Mouse (Mus musculus) testis, adult 2 months (tissue): ENCODE results near the gene Igsf23. TPM values are rescaled to one million over a fixed set of nuclear protein-coding genes. Genes with fewer than 3 reads are reported as not detected.

ENCODE experiments used
- H3K27ac ChIP-seq: fragments of 200-500 bp; 2 replicates; pipeline ENCODE4 v1.5.1; 2012; ENCODE audit warnings: low read depth, low read length; ENCODE audit not compliant: control insufficient read depth, insufficient read depth
- H3K27me3 ChIP-seq: fragments of 200-500 bp; 2 replicates; pipeline ENCODE4 v1.6.1; 2012; ENCODE audit warnings: mild to moderate bottlenecking, low read length, moderate library complexity; ENCODE audit not compliant: control insufficient read depth, insufficient read depth
- H3K36me3 ChIP-seq: fragments of 200-500 bp; 2 replicates; pipeline ENCODE4 v1.6.1; 2012; ENCODE audit warnings: mild to moderate bottlenecking, low read length; ENCODE audit not compliant: control insufficient read depth, insufficient read depth
- H3K4me1 ChIP-seq: fragments of 200-500 bp; 2 replicates; pipeline ENCODE4 v1.6.1; 2012; ENCODE audit warnings: low read length; ENCODE audit not compliant: control insufficient read depth, insufficient read depth
- H3K4me3 ChIP-seq: fragments of 200-500 bp; 2 replicates; pipeline ENCODE4 v1.5.1; 2012; ENCODE audit warnings: low read depth, mild to moderate bottlenecking, low read length, moderate library complexity, mixed read lengths; ENCODE audit not compliant: control insufficient read depth
- CTCF ChIP-seq: fragments of 200-500 bp; IDR thresholded peaks from 2 replicates; pipeline ENCODE4 v1.5.1; 2012; ENCODE audit warnings: low read depth, mild to moderate bottlenecking, inconsistent platforms, low read length, moderate library complexity; ENCODE audit not compliant: control insufficient read depth, insufficient read depth, insufficient replicate concordance
- POLR2A ChIP-seq: fragments of 200-500 bp; IDR thresholded peaks from 2 replicates; pipeline ENCODE4 v1.6.1; 2012; ENCODE audit warnings: low read depth, mild to moderate bottlenecking, inconsistent platforms, low read length, moderate library complexity; ENCODE audit not compliant: control insufficient read depth
- polyA plus RNA-seq: library from polyadenylated mRNA; depleted of rRNA; stranded (reverse); fragments of >200 nt; gene quantifications from 2 replicates; pipeline ENCODE4 v1.2.3, GENCODE M21; 2012

Igsf23 gene
- polyA plus RNA-seq, 1 experiment = 0.36 TPM

DNA sequence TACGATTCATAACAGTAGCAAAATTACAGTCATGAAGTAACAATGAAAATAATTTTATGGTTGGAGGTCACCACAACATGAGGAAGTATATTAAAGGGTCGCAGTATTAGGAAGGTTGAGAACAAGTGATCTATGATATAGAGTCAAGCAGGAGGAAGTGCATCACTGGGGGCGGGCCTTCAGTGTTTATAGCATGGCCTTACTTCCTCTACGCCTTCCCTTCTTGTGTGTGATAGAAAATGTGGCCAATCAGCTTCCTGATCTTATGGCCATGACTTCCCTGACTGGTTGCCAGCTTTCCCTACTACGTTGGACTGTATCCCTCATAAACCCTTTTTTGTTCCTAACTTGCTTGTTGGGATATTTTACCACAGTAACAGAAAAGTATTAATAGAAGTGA lies 5.4 kb downstream of the Igsf23 start:
- peaks cover 5% of the 10 kb centered on the region for H3K4me1 ChIP-seq
- no peak overlapping the region for H3K27ac ChIP-seq
- no peaks in the 10 kb centered on the region for H3K27me3 ChIP-seq
- TF ChIP-seq CTCF = no peak
- TF ChIP-seq POLR2A = no peak
- no peak overlapping the region for H3K4me3 ChIP-seq
- H3K36me3 ChIP-seq = no peaks in the 10 kb centered on the region

DNA sequence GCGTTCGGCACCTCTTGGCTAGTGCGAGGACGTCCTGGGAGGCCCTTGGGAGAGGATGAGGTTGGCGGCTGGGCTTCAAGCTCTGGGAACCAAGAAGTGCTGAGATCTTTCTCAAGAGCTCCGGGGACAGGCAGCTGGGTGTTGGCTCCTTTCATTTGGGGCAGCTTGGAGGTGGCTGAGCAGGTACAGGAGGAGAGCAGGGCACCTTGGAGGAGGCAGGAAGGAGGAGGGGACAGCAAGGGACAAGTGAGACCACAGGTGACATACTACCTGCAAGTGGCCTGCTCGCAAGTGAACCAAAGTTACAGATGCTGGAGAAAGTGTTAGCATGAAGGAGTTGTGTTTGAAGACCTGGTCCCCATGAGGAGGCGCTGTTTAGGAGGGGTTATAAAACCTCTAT lies 5.8 kb downstream of the Igsf23 start:
- Histone ChIP-seq H3K27ac (no peak overlapping the region), H3K27me3 (no peaks in the 10 kb centered on the region), H3K4me3 (no peak overlapping the region), H3K36me3 (no peaks in the 10 kb centered on the region), H3K4me1 (peaks cover under 1% of the 10 kb centered on the region)
- TF ChIP-seq CTCF (no peak), POLR2A (no peak)

DNA sequence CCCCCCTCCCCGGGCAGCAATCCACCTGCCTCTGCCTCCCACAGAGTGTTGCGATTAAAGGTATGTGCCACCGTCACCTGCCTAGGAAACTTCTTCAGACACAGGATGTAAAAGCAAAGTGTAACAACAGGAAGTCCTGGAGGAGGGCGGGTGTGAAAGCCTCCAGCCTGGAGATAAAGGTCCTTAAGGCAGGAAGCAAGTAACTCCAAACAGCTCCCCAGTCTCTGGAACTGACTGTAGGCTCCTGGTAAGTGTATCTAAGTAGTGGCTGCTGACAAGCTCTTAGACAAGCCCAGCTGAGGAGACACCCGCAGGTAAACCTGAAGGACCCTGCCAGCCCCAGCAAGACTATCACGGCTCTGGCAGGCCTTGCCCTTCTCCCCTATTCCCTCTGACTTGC lies 10.3 kb downstream of the Igsf23 start:
- no peak overlapping the region for H3K27ac ChIP-seq
- no peaks in the 10 kb centered on the region for H3K27me3 ChIP-seq
- no peak overlapping the region for H3K4me3 ChIP-seq
- H3K36me3 ChIP-seq = no peaks in the 10 kb centered on the region
- TF ChIP-seq CTCF (no peak), POLR2A (no peak)
- H3K4me1 ChIP-seq = peaks cover 16% of the 10 kb centered on the region

DNA sequence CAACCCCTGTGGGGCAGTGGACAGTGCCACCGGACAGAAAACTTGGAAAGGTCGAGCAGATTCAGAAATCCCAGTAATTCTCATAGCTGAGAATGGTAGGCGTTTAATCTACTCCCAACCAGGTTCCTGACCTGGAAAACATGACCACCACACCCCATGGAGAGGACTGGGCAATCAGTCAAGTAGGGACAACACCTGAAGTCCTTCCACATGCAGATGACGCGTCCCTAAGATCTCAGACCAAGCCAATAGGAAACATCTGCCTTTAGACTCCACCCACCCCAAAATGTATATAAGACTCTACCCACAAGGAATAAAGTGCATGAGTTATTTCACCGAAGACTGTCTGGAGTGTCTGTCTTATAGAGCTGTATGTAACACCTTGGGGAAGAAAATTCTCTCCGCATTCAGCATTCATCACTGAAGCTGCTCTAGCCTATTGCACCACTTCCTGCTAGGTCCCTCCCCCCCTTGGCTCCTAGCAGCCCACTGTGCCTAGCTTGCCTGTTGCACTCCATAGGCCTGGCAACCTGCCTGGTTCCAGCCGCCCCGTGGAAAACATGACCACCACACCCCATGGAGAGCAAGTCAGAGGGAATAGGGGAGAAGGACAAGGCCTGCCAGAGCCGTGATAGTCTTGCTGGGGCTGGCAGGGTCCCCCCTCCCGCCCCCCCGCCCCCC lies 10.9 kb downstream of the Igsf23 start:
- TF ChIP-seq CTCF = no peak
- TF ChIP-seq POLR2A = no peak
- H3K36me3 ChIP-seq = no peaks in the 10 kb centered on the region
- no peaks in the 10 kb centered on the region for H3K27me3 ChIP-seq
- no peak overlapping the region for H3K4me3 ChIP-seq
- peaks cover 18% of the 10 kb centered on the region for H3K4me1 ChIP-seq
- H3K27ac ChIP-seq = no peak overlapping the region

DNA sequence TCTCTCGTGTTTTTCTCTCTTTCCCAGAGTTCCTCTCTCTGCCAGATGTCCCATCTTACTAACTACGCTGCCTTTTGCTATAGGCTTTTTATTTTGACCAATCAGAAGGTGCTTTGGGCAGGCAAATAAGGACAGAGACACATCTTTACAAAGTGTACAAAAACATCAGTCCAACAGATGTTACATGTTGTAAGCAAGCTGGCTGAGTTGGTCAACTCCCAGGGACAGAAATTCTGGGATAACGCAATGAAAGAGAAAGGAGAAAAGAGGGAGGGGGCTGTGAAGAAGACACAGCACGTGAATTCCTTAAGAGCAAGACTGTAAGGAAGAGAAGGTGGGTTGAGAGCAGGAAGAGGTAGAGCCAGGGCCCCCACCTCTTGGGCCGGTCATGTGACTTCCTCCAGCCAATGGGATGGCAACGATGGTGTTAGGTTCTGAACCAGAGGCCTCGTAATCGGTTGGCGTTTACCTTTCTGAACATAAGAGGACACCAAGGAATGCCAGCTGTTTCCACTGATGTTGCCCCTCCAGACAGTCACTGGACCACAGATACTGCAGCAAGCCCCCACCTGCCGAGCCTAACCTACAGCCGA lies 13.2 kb downstream of the Igsf23 start:
- no peak overlapping the region for H3K27ac ChIP-seq
- peak overlapping the region; percentile 33 for H3K4me3 ChIP-seq
- peaks cover 26% of the 10 kb centered on the region for H3K4me1 ChIP-seq
- H3K27me3 ChIP-seq = no peaks in the 10 kb centered on the region
- no peaks in the 10 kb centered on the region for H3K36me3 ChIP-seq
- no peak for TF ChIP-seq CTCF
- no peak for TF ChIP-seq POLR2A

DNA sequence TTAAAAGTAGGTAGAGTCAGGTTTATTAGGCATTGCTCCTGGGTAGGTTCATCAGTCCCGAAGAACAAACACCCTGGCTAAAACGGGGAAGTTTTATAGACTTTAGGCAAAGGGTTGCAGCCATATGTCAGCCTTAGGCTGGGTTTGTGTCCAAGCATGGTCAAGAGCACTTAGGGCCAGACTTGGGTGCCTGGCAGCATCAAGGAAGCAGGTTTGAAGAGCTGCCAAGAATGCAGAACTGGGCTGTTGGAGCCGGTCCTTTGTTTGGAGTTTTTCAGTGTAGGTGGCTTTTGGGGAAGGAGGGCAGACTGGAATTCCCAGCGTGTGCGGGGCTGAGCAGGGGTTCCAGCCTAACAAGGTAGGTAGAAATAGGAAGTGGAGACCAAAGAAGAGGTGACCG lies 14.6 kb downstream of the Igsf23 start:
- no peak for TF ChIP-seq CTCF
- no peak for TF ChIP-seq POLR2A
- Histone ChIP-seq H3K27me3 (no peaks in the 10 kb centered on the region), H3K4me3 (no peak overlapping the region), H3K4me1 (peaks cover 29% of the 10 kb centered on the region), H3K27ac (no peak overlapping the region), H3K36me3 (no peaks in the 10 kb centered on the region)

DNA sequence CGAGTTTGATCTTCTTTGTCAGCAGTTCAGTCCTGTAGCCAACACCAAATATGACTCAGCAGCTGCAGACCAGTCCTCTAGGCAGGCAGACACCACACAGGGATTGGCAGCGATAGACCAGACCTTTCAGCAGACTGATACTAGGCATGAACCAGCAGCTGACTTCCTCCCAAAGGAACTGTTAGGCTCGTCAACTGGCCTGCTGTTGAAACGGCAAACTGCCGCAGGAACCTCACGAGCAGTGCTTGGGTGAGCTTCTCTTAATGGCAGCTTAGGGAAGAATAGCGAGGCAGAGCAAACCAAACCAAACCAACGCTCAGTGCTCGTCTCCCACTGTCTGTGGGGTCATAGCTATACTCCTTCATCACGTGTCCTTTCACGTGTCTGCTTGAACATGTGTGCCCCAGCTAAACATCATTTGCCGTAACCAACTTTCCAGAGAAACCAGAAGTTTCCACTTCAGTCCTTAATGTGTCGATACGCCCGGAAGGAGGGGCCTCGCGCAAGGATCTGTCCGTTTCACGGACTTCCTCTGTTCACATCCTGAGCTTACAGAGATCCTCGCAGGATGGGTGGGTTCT lies 15.3 kb downstream of the Igsf23 start:
- Histone ChIP-seq H3K27me3 (no peaks in the 10 kb centered on the region), H3K27ac (no peak overlapping the region), H3K36me3 (no peaks in the 10 kb centered on the region), H3K4me1 (peaks cover 29% of the 10 kb centered on the region), H3K4me3 (peak overlapping the region; percentile 47)
- TF ChIP-seq POLR2A (no peak), CTCF (no peak)
